Mouse (Mus musculus): ENCODE measurements at regions not wholly inside any gene's neighbourhood (a gene's known extent, or its start where the extent isn't known, plus 50 kb on each side); places are given as distances from the start of the nearest gene placed in this dataset.

DNA sequence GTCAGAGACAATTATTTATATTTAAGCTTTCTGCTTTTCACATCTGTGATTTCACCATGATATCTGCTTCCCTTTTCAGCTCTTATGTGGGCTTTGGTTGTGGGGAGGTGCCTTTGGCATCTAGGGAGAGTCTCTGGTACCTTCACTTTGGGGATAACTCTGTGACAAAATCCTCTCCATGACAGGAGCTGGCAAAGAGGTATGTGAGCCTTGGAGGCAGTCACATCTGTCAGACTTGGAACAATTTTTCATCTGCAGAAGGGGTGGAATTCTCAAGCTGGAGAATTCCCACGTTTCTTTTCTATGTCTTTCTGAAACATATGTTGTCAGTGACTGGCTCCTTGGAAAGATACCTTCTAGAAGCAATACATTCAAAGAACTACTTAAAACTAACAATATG lies 312.2 kb upstream of the Nrg3 start:
- peak; percentile 24 for DNase-seq

DNA sequence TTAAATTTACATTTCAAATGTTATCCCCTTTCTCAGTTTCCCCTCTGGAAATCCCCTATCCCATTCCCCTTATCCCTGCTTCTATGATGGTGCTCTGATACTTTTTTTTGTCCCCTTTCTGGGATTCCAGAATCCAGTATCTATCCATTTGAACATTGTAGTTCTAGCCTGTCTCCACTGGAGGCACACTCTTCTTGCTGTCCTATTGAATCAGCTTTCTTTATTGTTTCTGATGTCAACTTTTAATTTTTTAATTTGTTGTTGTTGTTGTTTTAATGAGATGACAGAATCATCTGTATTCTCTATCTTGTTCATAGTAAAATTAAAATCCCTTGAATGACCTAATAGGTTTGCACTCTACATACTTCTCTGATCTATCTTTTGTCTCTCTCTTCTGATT lies 309.0 kb upstream of the Nrg3 start:
- DNase-seq: no peak

DNA sequence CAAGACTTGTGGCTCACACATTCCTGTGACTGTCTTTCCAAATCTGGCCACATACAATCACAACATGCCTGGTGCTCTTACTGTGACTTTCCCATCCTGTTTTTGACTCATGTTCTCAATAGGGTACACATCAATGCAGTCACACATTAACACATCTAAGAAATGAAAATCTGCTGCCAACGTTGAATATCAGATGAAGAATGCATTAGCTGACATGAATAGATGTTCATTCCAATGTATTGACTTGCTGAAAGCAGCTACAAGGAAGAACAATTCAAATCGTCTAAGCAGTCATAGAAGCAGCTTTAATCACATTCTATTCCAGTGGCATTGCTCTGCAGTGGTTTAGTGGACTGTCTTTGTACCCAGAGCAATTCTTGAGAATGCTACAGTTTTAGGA lies 295.2 kb upstream of the Nrg3 start:
- DNase-seq: no peak
